Mouse (Mus musculus) splenic B cell, adult 2 months (primary cell): ENCODE data around the gene Impg1.

ENCODE experiments used
- DNase-seq: peaks from one replicate; pipeline ENCODE4 v3.0.0-alpha.2; 2011; ENCODE audit warnings: low read depth, low spot score
- H3K27me3 ChIP-seq: 2 replicates; pipeline ENCODE4 v1.6.1; 2012; ENCODE audit warnings: mild to moderate bottlenecking, low read length, moderate library complexity, mixed read lengths; ENCODE audit not compliant: control insufficient read depth, poor library complexity, insufficient read depth, severe bottlenecking
- H3K36me3 ChIP-seq: 2 replicates; pipeline ENCODE4 v1.6.1; 2012; ENCODE audit warnings: mild to moderate bottlenecking, low read length, moderate library complexity, mixed read lengths; ENCODE audit not compliant: control insufficient read depth, poor library complexity, insufficient read depth, severe bottlenecking

Gene Impg1

DNA sequence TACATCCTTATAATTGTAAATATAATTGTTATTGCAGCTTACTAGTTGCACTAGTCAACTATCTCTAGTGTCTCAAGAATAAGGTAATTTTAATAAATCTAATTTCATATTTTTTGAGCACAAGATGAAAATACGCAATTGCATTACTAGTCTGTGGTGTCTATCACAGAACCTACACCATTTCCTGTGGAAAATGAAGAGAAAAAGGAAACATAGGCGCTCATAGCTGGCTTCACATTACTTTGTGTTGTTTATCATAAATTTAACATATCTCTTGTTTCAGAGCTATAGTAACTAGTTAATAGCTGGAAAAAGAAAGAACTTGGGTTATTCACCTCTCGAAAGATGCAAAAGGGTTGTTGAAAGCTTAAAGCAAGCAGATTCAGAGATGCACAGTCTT is 182.9 kb downstream of the Impg1 start:
- Histone ChIP-seq H3K36me3 (no peaks in the 10 kb centered on the region), H3K27me3 (no peaks in the 10 kb centered on the region)
- DNase-seq = no peak

DNA sequence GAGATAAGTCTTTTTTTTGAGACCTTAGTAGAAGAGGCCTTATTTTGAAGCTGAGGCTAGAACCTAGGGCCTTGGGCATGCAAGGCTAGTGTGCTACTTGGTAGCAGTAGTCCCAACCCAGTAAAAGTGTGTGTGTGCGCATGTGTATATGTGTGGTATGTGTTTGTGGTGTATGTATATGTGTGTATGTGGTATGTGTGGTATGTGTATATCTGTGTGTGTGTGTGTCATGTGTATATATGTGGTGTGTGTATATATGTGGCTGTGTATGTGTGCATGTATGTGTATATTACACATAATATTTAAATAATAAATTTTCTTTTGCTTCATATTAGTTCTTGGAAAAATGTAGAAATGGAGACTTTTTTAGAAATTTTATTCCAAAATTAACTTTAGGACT is 184.6 kb downstream of the Impg1 start:
- no peaks in the 10 kb centered on the region for H3K36me3 ChIP-seq
- DNase-seq = no peak

DNA sequence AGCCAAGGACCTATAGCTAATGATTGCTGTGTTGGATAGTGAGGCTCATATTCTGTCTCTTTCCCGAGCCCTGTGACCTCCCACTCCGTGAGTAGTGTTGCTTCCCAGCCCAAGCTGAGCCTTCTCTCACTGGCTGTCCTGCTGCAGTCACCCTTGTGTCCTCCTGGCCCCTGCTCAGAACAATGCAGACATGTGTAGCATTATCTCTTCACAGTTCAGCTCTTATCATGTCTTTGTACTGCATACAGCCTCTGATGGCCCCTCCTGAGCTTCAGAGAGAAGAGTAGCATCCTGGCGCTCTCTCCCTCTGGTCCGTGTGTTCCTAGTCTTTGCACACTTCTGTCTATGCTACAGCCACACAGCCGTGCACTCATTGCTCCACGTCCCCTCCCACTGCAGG is 187.5 kb downstream of the Impg1 start:
- DNase-seq = no peak
- no peaks in the 10 kb centered on the region for H3K27me3 ChIP-seq
- no peaks in the 10 kb centered on the region for H3K36me3 ChIP-seq

More for the DNA sequence above, 184.6 kb downstream of the Impg1 start:
- no peaks in the 10 kb centered on the region for H3K27me3 ChIP-seq

DNA sequence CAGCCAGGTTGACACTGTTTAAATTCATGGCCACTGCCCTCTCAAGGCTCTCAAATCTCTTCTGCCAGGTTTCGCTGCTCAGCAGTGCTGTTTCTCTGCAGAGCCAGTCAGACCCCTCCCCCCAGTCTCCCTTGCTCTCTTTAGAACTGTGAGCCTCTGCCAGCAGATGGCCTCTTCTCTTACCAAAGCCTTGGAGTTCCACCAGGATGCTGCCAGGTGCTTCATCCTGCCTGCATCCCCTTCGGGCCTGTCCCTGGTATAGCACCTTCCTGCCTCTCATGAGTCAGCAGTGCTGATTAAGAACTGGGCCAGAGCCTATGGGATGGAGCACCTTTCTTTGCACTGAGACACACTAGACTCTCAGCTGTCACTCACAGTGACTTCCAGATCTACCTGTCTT is 188.1 kb downstream of the Impg1 start:
- Histone ChIP-seq H3K27me3 (no peaks in the 10 kb centered on the region), H3K36me3 (no peaks in the 10 kb centered on the region)
- no peak for DNase-seq

DNA sequence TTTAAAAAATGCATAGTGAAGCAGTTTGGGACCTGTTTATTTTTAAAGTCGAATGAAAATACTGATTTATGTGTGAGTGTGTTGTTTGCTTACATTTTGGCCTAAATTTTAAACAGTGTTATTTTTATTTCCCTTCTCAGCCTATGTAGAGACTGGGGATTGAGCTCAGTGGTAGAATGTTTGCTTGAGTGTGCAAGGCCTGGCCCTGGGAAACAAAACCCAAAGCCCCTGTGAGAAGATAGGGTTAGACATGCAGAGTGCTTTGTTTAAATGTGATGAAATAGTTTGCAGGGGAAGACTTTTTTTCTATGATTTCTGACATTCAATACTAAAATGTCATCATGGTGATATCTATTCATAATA is 189.5 kb downstream of the Impg1 start:
- H3K27me3 ChIP-seq = no peaks in the 10 kb centered on the region
- DNase-seq = no peak
- no peaks in the 10 kb centered on the region for H3K36me3 ChIP-seq

DNA sequence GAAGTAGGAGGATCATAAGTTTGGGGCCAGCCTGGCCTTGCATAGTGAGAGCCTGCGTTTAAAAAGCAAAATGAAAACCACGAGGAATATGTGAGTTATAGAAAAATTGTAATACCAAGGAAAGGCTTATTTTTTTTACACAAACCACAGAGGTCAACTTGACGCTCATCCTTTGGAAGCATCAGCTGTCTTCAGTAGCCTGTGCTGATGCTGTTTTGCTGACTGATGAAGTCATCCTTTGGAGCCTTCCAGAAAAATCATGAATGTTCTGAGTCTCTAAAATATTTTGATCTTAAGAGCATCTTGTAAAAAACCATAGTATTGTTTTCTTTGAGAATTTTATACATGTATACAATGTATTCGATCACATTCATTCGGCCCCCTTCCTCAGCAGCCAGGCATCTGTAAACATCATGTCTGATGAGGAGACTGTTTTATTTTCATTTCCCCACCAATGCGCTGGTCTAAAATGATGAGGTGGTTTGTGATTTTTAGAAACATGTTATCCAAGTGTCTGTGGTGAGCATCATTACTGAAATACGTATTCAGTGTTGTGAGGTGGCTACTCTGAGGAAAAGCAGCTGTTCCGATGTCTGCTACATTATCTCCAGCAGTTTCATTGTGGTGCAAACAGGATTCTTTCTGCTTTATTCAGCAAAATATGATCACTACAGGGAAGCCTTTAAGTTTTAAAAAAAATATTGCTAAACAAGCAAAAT is 190.1 kb downstream of the Impg1 start:
- Histone ChIP-seq H3K36me3 (no peaks in the 10 kb centered on the region), H3K27me3 (no peaks in the 10 kb centered on the region)
- no peak for DNase-seq

DNA sequence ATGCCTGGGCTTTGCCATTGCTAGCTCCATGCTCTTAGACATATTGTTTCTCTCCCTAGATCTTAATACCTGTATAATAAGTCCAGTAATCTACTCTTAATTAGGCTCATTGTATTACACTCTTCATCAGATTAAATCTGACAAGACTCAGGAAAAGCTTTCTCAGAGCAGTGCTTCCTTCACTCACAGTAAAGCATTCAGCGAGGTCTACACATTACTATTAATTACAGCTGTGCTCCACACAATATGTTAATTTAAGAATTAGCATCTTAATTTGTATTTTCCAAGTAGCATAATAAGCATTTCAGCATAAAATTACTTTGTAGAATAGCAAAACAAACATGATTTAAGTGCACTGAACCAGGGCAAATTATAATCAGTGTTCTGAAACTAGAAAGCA is 192.3 kb downstream of the Impg1 start:
- no peaks in the 10 kb centered on the region for H3K27me3 ChIP-seq
- DNase-seq = no peak
- H3K36me3 ChIP-seq = no peaks in the 10 kb centered on the region

DNA sequence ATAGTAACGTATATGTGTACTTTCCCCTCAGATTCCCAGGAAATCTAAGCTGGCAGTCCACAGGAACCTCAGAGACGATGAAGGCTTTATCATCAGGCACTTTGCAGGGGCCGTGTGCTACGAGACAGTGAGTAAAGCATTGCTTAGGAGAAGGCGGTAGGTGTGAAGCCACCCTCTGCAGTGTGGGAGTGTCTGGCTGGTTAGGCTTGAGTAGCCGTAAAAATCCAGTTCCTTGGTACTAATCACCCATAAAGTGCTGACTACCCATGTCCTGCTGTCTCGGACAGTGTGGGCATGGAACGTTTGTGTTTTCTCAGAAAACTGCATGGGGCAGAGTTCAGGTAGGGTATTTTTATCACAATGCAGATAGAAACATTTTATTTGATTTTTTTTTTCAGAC is 195.7 kb downstream of the Impg1 start:
- Histone ChIP-seq H3K36me3 (no peaks in the 10 kb centered on the region), H3K27me3 (no peaks in the 10 kb centered on the region)
- no peak for DNase-seq

DNA sequence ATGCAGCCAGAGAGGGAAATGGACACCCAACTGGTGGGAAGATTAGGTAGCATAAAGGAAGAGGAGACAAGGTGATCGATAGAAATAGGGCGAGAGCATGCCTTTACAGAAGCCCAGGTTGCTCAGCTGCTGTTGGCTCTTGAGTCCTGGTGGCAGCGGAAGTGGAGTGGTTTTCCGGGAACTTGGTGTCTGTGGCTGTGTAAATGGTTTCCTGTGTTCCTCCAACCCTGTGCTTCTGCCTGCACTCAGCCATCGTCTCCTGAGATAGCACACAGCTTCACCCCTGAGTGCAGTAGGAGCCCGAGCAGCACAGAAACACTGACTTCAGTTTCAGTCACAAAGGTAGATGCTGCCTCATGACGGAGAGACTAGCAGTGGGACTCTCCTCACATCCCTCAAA is 198.8 kb downstream of the Impg1 start:
- H3K27me3 ChIP-seq = no peaks in the 10 kb centered on the region
- no peaks in the 10 kb centered on the region for H3K36me3 ChIP-seq
- DNase-seq = peak; percentile 42

DNA sequence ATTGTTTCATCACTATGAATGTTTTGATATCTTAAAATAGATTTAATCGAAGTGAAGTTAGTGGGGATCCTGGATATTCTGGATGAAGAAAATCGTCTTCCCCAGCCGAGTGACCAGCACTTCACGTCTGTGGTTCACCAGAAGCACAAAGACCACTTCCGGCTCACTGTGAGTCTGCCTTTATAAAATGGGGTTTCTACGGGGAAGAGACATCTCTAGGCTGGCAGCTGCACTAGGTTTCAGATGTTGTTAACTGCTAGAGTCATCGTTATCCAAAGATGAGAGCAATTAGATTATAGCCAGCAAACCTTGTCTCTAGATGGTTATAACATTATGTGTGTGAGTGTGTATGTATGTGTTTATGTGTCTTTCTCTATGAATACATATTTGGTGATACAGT is 199.2 kb downstream of the Impg1 start:
- H3K36me3 ChIP-seq = no peaks in the 10 kb centered on the region
- DNase-seq = peak; percentile 8
- no peaks in the 10 kb centered on the region for H3K27me3 ChIP-seq
